9 mouse cellular contexts compared by ENCODE assay signal in the genomic region with DNA sequence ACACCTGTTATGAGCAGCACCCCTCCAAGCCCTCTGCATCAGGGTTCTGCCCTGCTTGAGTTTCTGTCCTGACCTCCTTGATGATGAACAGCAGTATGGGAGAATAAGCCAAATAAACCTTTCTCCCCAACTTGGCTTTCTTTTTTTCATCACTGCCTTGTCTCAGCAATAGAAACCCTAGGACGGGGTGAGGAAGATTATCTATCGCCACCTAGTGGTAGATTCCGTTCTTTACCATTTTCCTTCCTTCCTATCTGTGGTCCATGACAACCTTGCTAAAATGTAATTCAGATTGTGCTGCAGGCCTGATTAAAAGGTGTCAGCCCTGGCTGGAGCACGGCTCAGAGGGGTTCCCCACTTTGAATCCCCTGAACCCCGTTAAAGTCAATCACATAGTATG. TPM values are rescaled to one million over a fixed set of nuclear protein-coding genes. Genes with fewer than 3 reads are reported as not detected.
A peak's percentile ranks its signal among the peaks of the same experiment; 100 is the strongest.
DNase-seq lines count a peak whose midpoint lies in the region; ATAC-seq and TF ChIP-seq lines count a peak whose summit lies in the region.
"Had no signal": no experiment of that assay in that cellular context is flagged by ENCODE, and none has a peak within 500 bp of the region (broad histone marks: within the 10 kb centered on the region; RNA-seq: fewer than 3 reads in every experiment).

No protein-coding gene starts in this region.

- no peaks in the 10 kb centered on the region for H3K36me3 ChIP-seq in ES-E14 (ENCODE audit: control insufficient read depth, insufficient read depth, low read length, poor library complexity, severe bottlenecking)
- H3K36me3 ChIP-seq in stomach, embryonic 16.5 days (ENCODE audit: control insufficient read depth, insufficient read depth, low read length), result no peaks in the 10 kb centered on the region
- H3K36me3 ChIP-seq: heart, embryonic 13.5 days had no signal

- peaks cover 0 to 2% of the 10 kb centered on the region in 2 experiments; a peak in 2 of 4 replicates for H3K4me1 ChIP-seq in ES-E14 (ENCODE audit: control insufficient read depth in 2 of 2, insufficient read depth in 2 of 2, low read length in 2 of 2, poor library complexity in 1 of 2)
- no peaks in the 10 kb centered on the region for H3K4me1 ChIP-seq in stomach, embryonic 16.5 days (ENCODE audit: control insufficient read depth, insufficient read depth, low read length)
- H3K4me1 ChIP-seq: heart, embryonic 13.5 days had no signal

- 5% methylated on average over 5 of the region's 5 CpGs for WGBS in stomach, embryonic 16.5 days

- peak; percentile 73 for ATAC-seq in granulocyte monocyte progenitor cell, adult 5-6 weeks (replicated peaks; ENCODE audit: poor library complexity, severe bottlenecking)
- ATAC-seq in stomach, embryonic 16.5 days (ENCODE audit: insufficient read depth, low FRiP score), result peak; percentile 33; the same call in 1 of the 2 replicates

- in situ Hi-C loops in ES-E14 (cut with MboI; ENCODE audit: low sequenced_read_pairs in 2 of 2, unreplicated experiment in 2 of 2), result no loop called here

- no peaks in the 10 kb centered on the region for H3K9me3 ChIP-seq in ES-E14 (ENCODE audit: control insufficient read depth, insufficient read depth, low read depth, low read length)
- no peaks in the 10 kb centered on the region for H3K9me3 ChIP-seq in stomach, embryonic 16.5 days (replicated peaks; ENCODE audit: control insufficient read depth, low read length)
- H3K9me3 ChIP-seq: heart, embryonic 13.5 days had no signal

- H3K4me2 ChIP-seq in stomach, embryonic 16.5 days (ENCODE audit: low read depth, low read length), result no peak overlapping the region
- H3K4me2 ChIP-seq: heart, embryonic 13.5 days had no signal

- DNase-seq in left cerebral cortex, adult 18-20 months (ENCODE audit: low spot score in 2 of 2), result peak; percentile 8 to 19
- no peak for DNase-seq in left cerebral cortex, adult 11 months (ENCODE audit: low spot score)
- no peak for DNase-seq in ES-E14 (ENCODE audit: low read depth, low spot score)
- peak; percentile 58 for DNase-seq in c-Kit-positive CD71-negative TER-119-negative erythroid progenitor cells, embryonic 14.5 days (ENCODE audit: low read depth)
- DNase-seq in lung, postnatal 14 days, result peak; percentile 21
- DNase-seq in heart, adult 11 months, result no peak

- H3K27me3 ChIP-seq in stomach, embryonic 16.5 days (ENCODE audit: control insufficient read depth, insufficient read depth, low read length), result no peaks in the 10 kb centered on the region

- H3K9ac ChIP-seq in ES-E14 (ENCODE audit: insufficient read depth, low read depth, low read length, poor library complexity, severe bottlenecking), result no peak overlapping the region
- H3K9ac ChIP-seq in stomach, embryonic 16.5 days (ENCODE audit: low read length), result no peak overlapping the region
- H3K9ac ChIP-seq: heart, embryonic 13.5 days had no signal

- no peak overlapping the region for H3K4me3 ChIP-seq in ES-E14 (ENCODE audit: insufficient read depth in 1 of 2, low read depth in 1 of 2, low read length in 2 of 2, poor library complexity in 1 of 2, severe bottlenecking in 1 of 2)
- H3K4me3 ChIP-seq in stomach, embryonic 16.5 days (replicated peaks; ENCODE audit: low read length), result no peak overlapping the region
- H3K4me3 ChIP-seq: heart, embryonic 13.5 days had no signal

- H3K27ac ChIP-seq in ES-E14 (ENCODE audit: insufficient read depth, low read depth, low read length, poor library complexity, severe bottlenecking), result no peak overlapping the region
- no peak overlapping the region for H3K27ac ChIP-seq in stomach, embryonic 16.5 days (ENCODE audit: low read length)
- H3K27ac ChIP-seq: heart, embryonic 13.5 days had no signal

TF ChIP-seq in ES-E14, 5 proteins besides CTCF, POLR2A, EP300 and RAD21:
- TF ChIP-seq HCFC1 (IDR thresholded peaks at IDR 0.05; ENCODE audit: borderline replicate concordance, insufficient read depth, low read length) (no peak), ZNF384 (IDR thresholded peaks at IDR 0.05; ENCODE audit: low read depth, low read length) (peak; percentile 52; the same call in 1 of the 2 replicates), ZC3H11A (IDR thresholded peaks at IDR 0.05; ENCODE audit: borderline replicate concordance, low read depth, low read length) (no peak; the same call in 1 of the 2 replicates), MAFK (IDR thresholded peaks at IDR 0.05; ENCODE audit: insufficient read depth, low read depth, low read length) (no peak)
TF ChIP-seq in ES-E14: peak in this region for 1.

RNA-seq across cellular contexts. Expression of a gene that starts 16.9 kb away (rescaled TPM):
- total RNA-seq in left cerebral cortex, adult 18-20 months (2021), result 1 to 10 TPM in 1 of 2 experiments, not detected in 1; 1.2 TPM
- 2.3 and 6.5 TPM in 2 replicates for total RNA-seq in ES-E14 (2012; rRNA removed)
- 0.21 TPM in 1 of 2 replicates, not detected in the other for total RNA-seq in granulocyte monocyte progenitor cell, adult 5-6 weeks (2014; fragmentation: Nextera tagmentation)
- total RNA-seq in granulocyte monocyte progenitor cell, adult 5-6 weeks (2017), result not detected in 2 replicates
- polyA plus RNA-seq in stomach, embryonic 16.5 days (2015; fragmentation: Nextera tagmentation; extraction: Ambion mirVana), result 0.32 and 0.49 TPM in 2 replicates

RNA-seq across cellular contexts. Expression of a gene that starts 37.6 kb away (rescaled TPM):
- total RNA-seq in left cerebral cortex, adult 18-20 months (2021), result 10 to 100 TPM; 50.0 to 51.2 TPM
- 25.2 and 30.9 TPM in 2 replicates for total RNA-seq in ES-E14 (2012; rRNA removed)
- 38.3 and 40.6 TPM in 2 replicates for total RNA-seq in granulocyte monocyte progenitor cell, adult 5-6 weeks (2014; fragmentation: Nextera tagmentation)
- total RNA-seq in granulocyte monocyte progenitor cell, adult 5-6 weeks (2017), result 18.9 and 21.2 TPM in 2 replicates
- polyA plus RNA-seq in stomach, embryonic 16.5 days (2015; fragmentation: Nextera tagmentation; extraction: Ambion mirVana), result 11.1 TPM in 2 replicates

RNA-seq across cellular contexts. Expression of a gene that starts 38.0 kb away (rescaled TPM):
- total RNA-seq in left cerebral cortex, adult 18-20 months (2021), result 10 to 100 TPM; 29.2 to 31.8 TPM
- total RNA-seq in ES-E14 (2012; rRNA removed), result 7.2 and 8.6 TPM in 2 replicates
- total RNA-seq in granulocyte monocyte progenitor cell, adult 5-6 weeks (2014; fragmentation: Nextera tagmentation), result 12.5 and 16.3 TPM in 2 replicates
- total RNA-seq in granulocyte monocyte progenitor cell, adult 5-6 weeks (2017), result 10.4 and 15.7 TPM in 2 replicates
- polyA plus RNA-seq in stomach, embryonic 16.5 days (2015; fragmentation: Nextera tagmentation; extraction: Ambion mirVana), result 25.9 and 30.5 TPM in 2 replicates

Comparison
In these comparisons a context has a peak if more than half of its experiments do, and no peak if none do; other contexts are left out.
1. DNase-seq: peak in left cerebral cortex, adult 18-20 months (2 of 2), c-Kit-positive CD71-negative TER-119-negative erythroid progenitor cells, embryonic 14.5 days (single experiment) and lung, postnatal 14 days (single experiment); none in left cerebral cortex, adult 11 months (single experiment), ES-E14 (single experiment) and heart, adult 11 months (single experiment).